Mouse (Mus musculus) stomach, postnatal 0 days (tissue): ENCODE measurements at regions not wholly inside any gene's neighbourhood (a gene's known extent, or its start where the extent isn't known, plus 50 kb on each side); places are given as distances from the start of the nearest gene placed in this dataset.

ENCODE experiments used
- CTCF ChIP-seq: IDR thresholded peaks from 2 replicates; pipeline ENCODE4 v1.5.1; 2016; ENCODE audit warnings: antibody characterized with exemption, low read depth, mild to moderate bottlenecking, moderate library complexity
- EP300 ChIP-seq: optimal IDR thresholded peaks from 2 replicates; pipeline ENCODE3; 2016; ENCODE audit warnings: antibody characterized with exemption

GRCm38 (mm10) chr8:126735488-126736440 lies 142.0 kb upstream of the Irf2bp2 start:
- no peak for TF ChIP-seq CTCF
- TF ChIP-seq EP300 = peak; percentile 18
